23 mouse cellular contexts compared by ENCODE assay signal in genomic region chr15:17204739-17205138, GRCm38 (mm10).
DNase-seq lines count a peak whose midpoint lies in the region; ATAC-seq and TF ChIP-seq lines count a peak whose summit lies in the region.
"Had no signal": no experiment of that assay in that cellular context is flagged by ENCODE, and none has a peak within 500 bp of the region (broad histone marks: within the 10 kb centered on the region; RNA-seq: fewer than 3 reads in every experiment).

No protein-coding gene starts in this region.

- no peak overlapping the region for H3K4me3 ChIP-seq in G1E (ENCODE audit: low read depth, low read length)
- H3K4me3 ChIP-seq in MEL (ENCODE audit: control insufficient read depth in 1 of 2, insufficient read depth in 1 of 2, low read depth in 2 of 2, low read length in 2 of 2), result no peak overlapping the region
- no peak overlapping the region for H3K4me3 ChIP-seq in left cerebral cortex, adult 2 months

- TF ChIP-seq RAD21 in MEL (IDR thresholded peaks at IDR 0.05; ENCODE audit: low read depth, low read length), result no peak

- TF ChIP-seq EP300 in MEL (IDR thresholded peaks at IDR 0.05; ENCODE audit: low read depth in 1 of 2, low read length in 2 of 2), result peak; percentile 96 to 97

- H3K36me3 ChIP-seq in G1E (replicated peaks) (no peaks in the 10 kb centered on the region), MEL (ENCODE audit: control insufficient read depth in 1 of 2, insufficient read depth in 2 of 2, low read length in 2 of 2) (peaks cover 0 to 7% of the 10 kb centered on the region in 2 experiments; a peak in 2 of 4 replicates)

- no peak overlapping the region; the same call in 1 of the 2 replicates for H3K27ac ChIP-seq in MEL (ENCODE audit: control insufficient read depth, low read depth, low read length)
- H3K27ac ChIP-seq in left cerebral cortex, adult 2 months, result no peak overlapping the region

- TF ChIP-seq POLR2A in MEL (IDR thresholded peaks at IDR 0.05; ENCODE audit: control insufficient read depth in 1 of 2, insufficient read depth in 1 of 2, low read depth in 1 of 2, low read length in 2 of 2, poor library complexity in 1 of 2), result no peak

- H3K27me3 ChIP-seq in G1E (ENCODE audit: insufficient read depth, low read length), result no peaks in the 10 kb centered on the region
- no peaks in the 10 kb centered on the region for H3K27me3 ChIP-seq in MEL (ENCODE audit: control insufficient read depth in 1 of 2, insufficient read depth in 2 of 2, low read length in 2 of 2)
- H3K27me3 ChIP-seq: CH12.LX, Patski had no signal

- intact Hi-C loops in left cerebral cortex, adult 2 months (cut with DNase I), result no loop called here

- H3K4me1 ChIP-seq in G1E (ENCODE audit: insufficient read depth, low read depth, low read length), result peaks cover 13% of the 10 kb centered on the region; the same call in 1 of the 2 replicates
- peaks cover 0 to 16% of the 10 kb centered on the region in 2 experiments; a peak in 2 of 4 replicates for H3K4me1 ChIP-seq in MEL (ENCODE audit: control insufficient read depth in 1 of 2, insufficient read depth in 2 of 2, low read length in 2 of 2)

- no peak overlapping the region for H3K9ac ChIP-seq in MEL (ENCODE audit: control insufficient read depth, low read depth, low read length, poor library complexity, severe bottlenecking)

- DNase-seq in G1E (ENCODE audit: low spot score), result peak; percentile 3
- DNase-seq in MEL (ENCODE audit: low read depth, low spot score), result peak; percentile 89
- peak; percentile 17 for DNase-seq in MEL-GATA-1-ER (ENCODE audit: extremely low read depth, low read depth)
- DNase-seq in kidney, postnatal 25 days, result no peak
- no peak for DNase-seq in heart, postnatal 4 days
- no peak for DNase-seq in left cerebral cortex, adult 2 months (ENCODE audit: extremely low spot score in 1 of 2, low spot score in 2 of 2)
- DNase-seq: adrenal gland, adult 2 months; adrenal gland, adult 8-10 months; adrenal gland, postnatal 10 days; adrenal gland, postnatal 14 days; adrenal gland, postnatal 25 days; adrenal gland, postnatal 36 days; B cell, adult 2 months; cerebellum, adult 11 months; cerebellum, adult 11-12 months; cerebellum, adult 18-20 months; cerebellum, adult 2 months; cerebellum, adult 8-10 months; cerebellum, adult 9-10 months had no signal

- no peaks in the 10 kb centered on the region for H3K79me2 ChIP-seq in MEL (ENCODE audit: control insufficient read depth, insufficient read depth, low read length, poor library complexity)

- H3K9me3 ChIP-seq in G1E (replicated peaks) (no peaks in the 10 kb centered on the region), MEL (replicated peaks; ENCODE audit: insufficient read depth, low read length) (no peaks in the 10 kb centered on the region)

- peak; percentile 91 for ATAC-seq in G1E (ENCODE audit: extremely low read depth, insufficient number of reproducible peaks, low FRiP score, poor library complexity, severe bottlenecking)
- ATAC-seq: activated CD4-positive, CD25-positive, alpha-beta regulatory T cell, adult 4 months; CD4-positive, CD25-positive, alpha-beta regulatory T cell, adult 4 months; Patski had no signal

- TF ChIP-seq CTCF in G1E (IDR thresholded peaks at IDR 0.05; ENCODE audit: low read depth, low read length), result no peak
- TF ChIP-seq CTCF in MEL (IDR thresholded peaks at IDR 0.05 in 2 of 3, conservative IDR thresholded peaks at IDR 0.05 in 1 of 3; ENCODE audit: control insufficient read depth in 1 of 3, insufficient read depth in 1 of 3, low read depth in 2 of 3, low read length in 3 of 3, poor library complexity in 1 of 3, severe bottlenecking in 1 of 3), result no peak
- no peak for TF ChIP-seq CTCF in left cerebral cortex, adult 2 months (IDR thresholded peaks at IDR 0.05)

TF ChIP-seq in MEL, 35 proteins besides CTCF, POLR2A, EP300 and RAD21:
- TF ChIP-seq POLR2AphosphoS2 (IDR thresholded peaks at IDR 0.05; ENCODE audit: low read length), result no peak; the same call in 1 of the 2 replicates
- TF ChIP-seq MYC (IDR thresholded peaks at IDR 0.05; ENCODE audit: low read depth, low read length), result no peak
- no peak for TF ChIP-seq MEF2A (IDR thresholded peaks at IDR 0.05; ENCODE audit: extremely low read depth, insufficient replicate concordance, low read depth, low read length, poor library complexity, severe bottlenecking)
- no peak for TF ChIP-seq ZMIZ1 (IDR thresholded peaks at IDR 0.05; ENCODE audit: low read depth, low read length)
- TF ChIP-seq ZNF384 (IDR thresholded peaks at IDR 0.05; ENCODE audit: low read depth, low read length), result no peak
- no peak for TF ChIP-seq POLR2AphosphoS5 (IDR thresholded peaks at IDR 0.05; ENCODE audit: borderline replicate concordance, low read depth, low read length)
- TF ChIP-seq MAX (IDR thresholded peaks at IDR 0.05; ENCODE audit: low read length), result no peak
- TF ChIP-seq KAT2A (conservative IDR thresholded peaks at IDR 0.05; ENCODE audit: low read depth, low read length), result no peak; the same call in 1 of the 2 replicates
- peak; percentile 94 for TF ChIP-seq GATA1 (IDR thresholded peaks at IDR 0.05; ENCODE audit: low read depth, low read length)
- peak; percentile 57; the same call in 1 of the 2 replicates for TF ChIP-seq MXI1 (IDR thresholded peaks at IDR 0.05; ENCODE audit: low read depth, low read length)
- no peak for TF ChIP-seq NRF1 (IDR thresholded peaks at IDR 0.05; ENCODE audit: insufficient read depth, low read depth, low read length, poor library complexity, severe bottlenecking)
- TF ChIP-seq CHD1 (IDR thresholded peaks at IDR 0.05; ENCODE audit: low read depth, low read length), result no peak
- TF ChIP-seq SMC3 (IDR thresholded peaks at IDR 0.05; ENCODE audit: low read depth, low read length), result peak; percentile 13; the same call in 1 of the 2 replicates
- TF ChIP-seq ELF1 (IDR thresholded peaks at IDR 0.05; ENCODE audit: low read depth, low read length), result no peak
- peak; percentile 98 for TF ChIP-seq TCF12 (IDR thresholded peaks at IDR 0.05; ENCODE audit: low read depth, low read length)
- TF ChIP-seq RCOR1 (IDR thresholded peaks at IDR 0.05; ENCODE audit: low read depth, low read length), result peak; percentile 70; the same call in 1 of the 2 replicates
- TF ChIP-seq SIN3A (IDR thresholded peaks at IDR 0.05; ENCODE audit: low read length), result peak; percentile 43; the same call in 1 of the 2 replicates
- no peak for TF ChIP-seq HCFC1 (IDR thresholded peaks at IDR 0.05; ENCODE audit: low read depth, low read length)
- no peak for TF ChIP-seq E2F4 (IDR thresholded peaks at IDR 0.05; ENCODE audit: borderline replicate concordance, low read depth, low read length)
- TF ChIP-seq MYB (IDR thresholded peaks at IDR 0.05; ENCODE audit: low read depth, low read length), result no peak
- peak; percentile 95 for TF ChIP-seq TAL1 (IDR thresholded peaks at IDR 0.05; ENCODE audit: low read length)
- no peak for TF ChIP-seq USF2 (IDR thresholded peaks at IDR 0.05; ENCODE audit: borderline replicate concordance in 1 of 2, insufficient read depth in 1 of 2, low read depth in 1 of 2, low read length in 2 of 2)
- TF ChIP-seq BHLHE40 (IDR thresholded peaks at IDR 0.05; ENCODE audit: borderline replicate concordance, low read depth, low read length), result 0 out of 2 replicates have a peak, but pooled peaks have one; percentile 8
- TF ChIP-seq ETS1 (IDR thresholded peaks at IDR 0.05; ENCODE audit: low read depth, low read length), result peak; percentile 87
- TF ChIP-seq MAFK (IDR thresholded peaks at IDR 0.05; ENCODE audit: borderline replicate concordance, low read depth, low read length), result no peak
- TF ChIP-seq GABPA (IDR thresholded peaks at IDR 0.05; ENCODE audit: low read depth, low read length), result no peak
- TF ChIP-seq JUND (IDR thresholded peaks at IDR 0.05; ENCODE audit: low read depth, low read length), result no peak
- TF ChIP-seq USF1 (IDR thresholded peaks at IDR 0.05; ENCODE audit: low read depth, low read length), result no peak
- TF ChIP-seq NELFE (IDR thresholded peaks at IDR 0.05; ENCODE audit: low read depth, low read length), result no peak
- TF ChIP-seq MAZ (IDR thresholded peaks at IDR 0.05; ENCODE audit: low read depth, low read length), result no peak
- TF ChIP-seq CHD2 (IDR thresholded peaks at IDR 0.05; ENCODE audit: low read length), result no peak
- no peak for TF ChIP-seq ZKSCAN1 (IDR thresholded peaks at IDR 0.05; ENCODE audit: low read depth, low read length)
- TF ChIP-seq ZC3H11A (IDR thresholded peaks at IDR 0.05; ENCODE audit: low read depth, low read length), result no peak
- no peak for TF ChIP-seq TBP (IDR thresholded peaks at IDR 0.05; ENCODE audit: low read depth, low read length)
- no peak for TF ChIP-seq UBTF (IDR thresholded peaks at IDR 0.05; ENCODE audit: borderline replicate concordance, insufficient read depth, low read depth, low read length)

Comparison
In these comparisons a context has a peak if more than half of its experiments do, and no peak if none do; other contexts are left out.
1. DNase-seq: peak in G1E (single experiment), MEL (single experiment) and MEL-GATA-1-ER (single experiment); none in kidney, postnatal 25 days (0 of 2), heart, postnatal 4 days (single experiment) and left cerebral cortex, adult 2 months (0 of 2).